Mouse (Mus musculus): ENCODE results near the gene Zfp971. TPM values are rescaled to one million over a fixed set of nuclear protein-coding genes. Genes with fewer than 3 reads are reported as not detected.
"Not testable (repeated sequence)": the region's sequence is repeated elsewhere in the genome, so short reads cannot be mapped to it uniquely, and the experiment has no call there.

The Zfp971 gene
- total and polyA plus RNA-seq, 2 experiments from 2014 or later, result 15.2 to 24.4 TPM

GRCm38 (mm10) chr2:178058195-178058594 lies 35.1 kb downstream of the Zfp971 start:
- Histone ChIP-seq H3K4me3 (ENCODE audit: low read depth, low read length) (no peak overlapping the region), H3K9me3 (replicated peaks; ENCODE audit: control insufficient read depth, low read length) (no peaks in the 10 kb centered on the region), H3K27ac (ENCODE audit: low read depth) (no peak overlapping the region), H3K4me1 (ENCODE audit: control insufficient read depth, insufficient read depth) (no peaks in the 10 kb centered on the region), H3K36me3 (replicated peaks; ENCODE audit: control insufficient read depth, insufficient read depth, low read length) (no peaks in the 10 kb centered on the region), H3K9ac (replicated peaks; ENCODE audit: low read depth, low read length) (no peak overlapping the region), H3K27me3 (ENCODE audit: control insufficient read depth, insufficient read depth, low read length) (no peaks in the 10 kb centered on the region), H3K4me2 (ENCODE audit: low read depth, low read length) (no peak overlapping the region)
- DNase-seq (ENCODE audit: low spot score), result peak; percentile 11
- no peak for ATAC-seq (ENCODE audit: insufficient read depth, low read depth)
- TF ChIP-seq CTCF (IDR thresholded peaks at IDR 0.05; ENCODE audit: low read depth), result peak; percentile 82
- TF ChIP-seq EP300 (IDR thresholded peaks at IDR 0.05; ENCODE audit: low read depth), result no peak
- WGBS, result 10% methylated on average over 1 of the region's 1 CpGs

- not testable (repeated sequence) for H3K36me3 ChIP-seq (replicated peaks; ENCODE audit: control insufficient read depth, insufficient read depth, low read length); H3K9me3 ChIP-seq (replicated peaks; ENCODE audit: control insufficient read depth, low read length); H3K27ac ChIP-seq (ENCODE audit: low read depth); ATAC-seq (ENCODE audit: insufficient read depth, low read depth); H3K27me3 ChIP-seq (ENCODE audit: control insufficient read depth, insufficient read depth, low read length); H3K4me1 ChIP-seq (ENCODE audit: control insufficient read depth, insufficient read depth); DNase-seq (ENCODE audit: low spot score); H3K9ac ChIP-seq (replicated peaks; ENCODE audit: low read depth, low read length)
- 0% methylated on average over 2 of the region's 14 CpGs for WGBS
- Histone ChIP-seq H3K4me3 (ENCODE audit: low read depth, low read length) (peak within 1 kb of the TSS; percentile 49), H3K4me2 (ENCODE audit: low read depth, low read length) (peak within 1 kb of the TSS; percentile 53)
Observed at GRCm38 (mm10) chr2:178078166-178078717, 55.2 kb downstream of the Zfp971 start, which contains the start of gene Zfp931. Gene Zfp931 (minus strand): TSS chr2:178078476.

Other genes starting within 250 kb of the Zfp971 start
- gene Gm14325, start 182.9 kb upstream of the Zfp971 start, total RNA-seq (2014; rRNA removed; ENCODE audit: low replicate concordance), result 17.9 and 160 TPM in 2 replicates
- gene Gm14325, start 182.9 kb upstream of the Zfp971 start, polyA plus RNA-seq (2015; fragmentation: Nextera tagmentation; extraction: Ambion mirVana), result 24.0 and 25.4 TPM in 2 replicates
- 0.46 TPM in 1 of 2 replicates, not detected in the other for gene Gm14327, start 126.2 kb upstream of the Zfp971 start, total RNA-seq (2014; rRNA removed; ENCODE audit: low replicate concordance)
- 5.6 and 5.7 TPM in 2 replicates for gene Gm14327, start 126.2 kb upstream of the Zfp971 start, polyA plus RNA-seq (2015; fragmentation: Nextera tagmentation; extraction: Ambion mirVana)
- not detected in 2 replicates for gene Zfp972, start 97.7 kb upstream of the Zfp971 start, total RNA-seq (2014; rRNA removed; ENCODE audit: low replicate concordance)
- 0.38 and 0.89 TPM in 2 replicates for gene Zfp972, start 97.7 kb upstream of the Zfp971 start, polyA plus RNA-seq (2015; fragmentation: Nextera tagmentation; extraction: Ambion mirVana)
- 7.3 and 12.3 TPM in 2 replicates for gene Gm14326, start 66.0 kb upstream of the Zfp971 start, total RNA-seq (2014; rRNA removed; ENCODE audit: low replicate concordance)
- gene Gm14326, start 66.0 kb upstream of the Zfp971 start, polyA plus RNA-seq (2015; fragmentation: Nextera tagmentation; extraction: Ambion mirVana), result 30.4 and 37.8 TPM in 2 replicates
- gene Zfp931, start 55.2 kb downstream of the Zfp971 start, total RNA-seq (2014; rRNA removed; ENCODE audit: low replicate concordance), result 4.6 and 9.7 TPM in 2 replicates
- 7.7 and 8.8 TPM in 2 replicates for gene Zfp931, start 55.2 kb downstream of the Zfp971 start, polyA plus RNA-seq (2015; fragmentation: Nextera tagmentation; extraction: Ambion mirVana)
- gene Phactr3, start 95.7 kb downstream of the Zfp971 start, total RNA-seq (2014; rRNA removed; ENCODE audit: low replicate concordance), result 4.0 TPM in 1 of 2 replicates, not detected in the other
- 3.4 and 3.6 TPM in 2 replicates for gene Phactr3, start 95.7 kb downstream of the Zfp971 start, polyA plus RNA-seq (2015; fragmentation: Nextera tagmentation; extraction: Ambion mirVana)

All from heart, postnatal 0 days (tissue).